ENCODE assay signal across 16 mouse cellular contexts in genomic region chr3:148956887-148957286, GRCm38 (mm10). TPM values are rescaled to one million over a fixed set of nuclear protein-coding genes. Genes with fewer than 3 reads are reported as not detected.
DNase-seq lines count a peak whose midpoint lies in the region; ATAC-seq and TF ChIP-seq lines count a peak whose summit lies in the region.
"Had no signal": no experiment of that assay in that cellular context is flagged by ENCODE, and none has a peak within 500 bp of the region (broad histone marks: within the 10 kb centered on the region; RNA-seq: fewer than 3 reads in every experiment).

No protein-coding gene starts in this region.

- H3K4me2 ChIP-seq in embryonic facial prominence, embryonic 12.5 days (replicated peaks) = no peak overlapping the region
- H3K4me2 ChIP-seq in hindbrain, embryonic 16.5 days (ENCODE audit: low read length) = no peak overlapping the region
- H3K4me2 ChIP-seq in hindbrain, embryonic 11.5 days (replicated peaks; ENCODE audit: low read depth, low read length) = no peak overlapping the region
- H3K4me2 ChIP-seq in lung, postnatal 0 days (replicated peaks; ENCODE audit: low read depth, low read length) = peak overlapping the region; percentile 38; the same call in 1 of the 2 replicates
- no peak overlapping the region for H3K4me2 ChIP-seq in embryonic facial prominence, embryonic 15.5 days (replicated peaks)
- no peak overlapping the region for H3K4me2 ChIP-seq in kidney, embryonic 15.5 days
- H3K4me2 ChIP-seq: midbrain, embryonic 12.5 days had no signal

- no peak for DNase-seq in embryonic facial prominence, embryonic 10.5 days (ENCODE audit: low spot score)
- no peak for DNase-seq in hindbrain, embryonic 11.5 days (ENCODE audit: low spot score)
- no peak for DNase-seq in lung, postnatal 0 days (ENCODE audit: low spot score)
- DNase-seq in lung, adult 18-20 months = no peak
- DNase-seq: adrenal gland, postnatal 36 days; cerebellum, postnatal 25 days; gastrocnemius, postnatal 36 days; kidney, adult 18-20 months; kidney, postnatal 4 days; right cerebral cortex, postnatal 14 days had no signal

- no peak for TF ChIP-seq CTCF in lung, postnatal 0 days (IDR thresholded peaks at IDR 0.05)

- H3K4me3 ChIP-seq in embryonic facial prominence, embryonic 12.5 days = no peak overlapping the region
- H3K4me3 ChIP-seq in embryonic facial prominence, embryonic 10.5 days = no peak overlapping the region
- no peak overlapping the region for H3K4me3 ChIP-seq in hindbrain, embryonic 16.5 days (ENCODE audit: low read length)
- no peak overlapping the region for H3K4me3 ChIP-seq in hindbrain, embryonic 11.5 days (ENCODE audit: low read depth, low read length)
- H3K4me3 ChIP-seq in lung, postnatal 0 days (ENCODE audit: low read depth, low read length) = no peak overlapping the region
- no peak overlapping the region for H3K4me3 ChIP-seq in embryonic facial prominence, embryonic 15.5 days (replicated peaks)
- H3K4me3 ChIP-seq in kidney, embryonic 15.5 days (replicated peaks) = no peak overlapping the region
- H3K4me3 ChIP-seq: midbrain, embryonic 12.5 days had no signal

- H3K27ac ChIP-seq in embryonic facial prominence, embryonic 12.5 days = 0 out of 2 replicates have a peak overlapping the region, but pooled peaks have one; percentile 13
- H3K27ac ChIP-seq in embryonic facial prominence, embryonic 10.5 days (replicated peaks) = no peak overlapping the region
- H3K27ac ChIP-seq in hindbrain, embryonic 16.5 days (ENCODE audit: low read depth, low read length) = no peak overlapping the region
- no peak overlapping the region for H3K27ac ChIP-seq in hindbrain, embryonic 11.5 days (ENCODE audit: low read depth, low read length)
- H3K27ac ChIP-seq in lung, postnatal 0 days (ENCODE audit: low read length) = no peak overlapping the region
- peak overlapping the region; percentile 18; the same call in 1 of the 2 replicates for H3K27ac ChIP-seq in embryonic facial prominence, embryonic 15.5 days (replicated peaks)
- no peak overlapping the region for H3K27ac ChIP-seq in kidney, embryonic 15.5 days
- H3K27ac ChIP-seq: midbrain, embryonic 12.5 days had no signal

- no peaks in the 10 kb centered on the region for H3K27me3 ChIP-seq in embryonic facial prominence, embryonic 12.5 days
- H3K27me3 ChIP-seq in embryonic facial prominence, embryonic 10.5 days (replicated peaks; ENCODE audit: low read depth, poor library complexity, severe bottlenecking) = no peaks in the 10 kb centered on the region
- no peaks in the 10 kb centered on the region for H3K27me3 ChIP-seq in hindbrain, embryonic 16.5 days (replicated peaks; ENCODE audit: control insufficient read depth, insufficient read depth, low read length)
- no peaks in the 10 kb centered on the region for H3K27me3 ChIP-seq in hindbrain, embryonic 11.5 days (ENCODE audit: control insufficient read depth, insufficient read depth, low read length)
- no peaks in the 10 kb centered on the region for H3K27me3 ChIP-seq in lung, postnatal 0 days (replicated peaks; ENCODE audit: insufficient read depth, low read length)
- H3K27me3 ChIP-seq in embryonic facial prominence, embryonic 15.5 days = no peaks in the 10 kb centered on the region
- H3K27me3 ChIP-seq in kidney, embryonic 15.5 days = no peaks in the 10 kb centered on the region
- H3K27me3 ChIP-seq: midbrain, embryonic 12.5 days had no signal

- no peak for TF ChIP-seq EP300 in lung, postnatal 0 days (IDR thresholded peaks at IDR 0.05)

- H3K9ac ChIP-seq in embryonic facial prominence, embryonic 12.5 days = no peak overlapping the region
- no peak overlapping the region for H3K9ac ChIP-seq in hindbrain, embryonic 16.5 days (ENCODE audit: low read depth, low read length)
- H3K9ac ChIP-seq in hindbrain, embryonic 11.5 days (ENCODE audit: low read depth, low read length) = no peak overlapping the region
- 0 out of 2 replicates have a peak overlapping the region, but pooled peaks have one; percentile 5 for H3K9ac ChIP-seq in lung, postnatal 0 days (replicated peaks; ENCODE audit: low read depth)
- H3K9ac ChIP-seq in embryonic facial prominence, embryonic 15.5 days = no peak overlapping the region
- no peak overlapping the region for H3K9ac ChIP-seq in kidney, embryonic 15.5 days
- H3K9ac ChIP-seq: midbrain, embryonic 12.5 days had no signal

- peaks cover 43% of the 10 kb centered on the region for H3K4me1 ChIP-seq in embryonic facial prominence, embryonic 12.5 days
- H3K4me1 ChIP-seq in embryonic facial prominence, embryonic 10.5 days = peaks cover 45% of the 10 kb centered on the region
- H3K4me1 ChIP-seq in hindbrain, embryonic 16.5 days (ENCODE audit: control insufficient read depth, insufficient read depth, low read depth, low read length) = peaks cover 22% of the 10 kb centered on the region
- no peaks in the 10 kb centered on the region for H3K4me1 ChIP-seq in hindbrain, embryonic 11.5 days (replicated peaks; ENCODE audit: control insufficient read depth, insufficient read depth, low read length)
- peaks cover 25% of the 10 kb centered on the region for H3K4me1 ChIP-seq in lung, postnatal 0 days (ENCODE audit: insufficient read depth, low read depth, low read length)
- peaks cover 46% of the 10 kb centered on the region for H3K4me1 ChIP-seq in embryonic facial prominence, embryonic 15.5 days
- peaks cover 36% of the 10 kb centered on the region for H3K4me1 ChIP-seq in kidney, embryonic 15.5 days

- peaks cover 11% of the 10 kb centered on the region for H3K36me3 ChIP-seq in embryonic facial prominence, embryonic 12.5 days
- H3K36me3 ChIP-seq in embryonic facial prominence, embryonic 10.5 days (replicated peaks) = peaks cover 30% of the 10 kb centered on the region
- H3K36me3 ChIP-seq in hindbrain, embryonic 16.5 days (ENCODE audit: control insufficient read depth, insufficient read depth, low read length) = no peaks in the 10 kb centered on the region
- no peaks in the 10 kb centered on the region for H3K36me3 ChIP-seq in hindbrain, embryonic 11.5 days (ENCODE audit: control insufficient read depth, insufficient read depth, low read length)
- no peaks in the 10 kb centered on the region; the same call in 1 of the 2 replicates for H3K36me3 ChIP-seq in lung, postnatal 0 days (ENCODE audit: insufficient read depth, low read length)
- 0 out of 2 replicates have a peak, but pooled peaks cover 5% of the 10 kb centered on the region for H3K36me3 ChIP-seq in embryonic facial prominence, embryonic 15.5 days
- peaks cover 18% of the 10 kb centered on the region for H3K36me3 ChIP-seq in kidney, embryonic 15.5 days

- WGBS in embryonic facial prominence, embryonic 12.5 days = 65% methylated on average over 7 of the region's 7 CpGs
- 68% methylated on average over 7 of the region's 7 CpGs for WGBS in embryonic facial prominence, embryonic 10.5 days
- WGBS in hindbrain, embryonic 16.5 days = 67% methylated on average over 7 of the region's 7 CpGs
- WGBS in hindbrain, embryonic 11.5 days = 85% methylated on average over 7 of the region's 7 CpGs
- 42% methylated on average over 7 of the region's 7 CpGs for WGBS in lung, postnatal 0 days
- WGBS in embryonic facial prominence, embryonic 15.5 days = 39% methylated on average over 7 of the region's 7 CpGs
- WGBS in kidney, embryonic 15.5 days = 77% methylated on average over 7 of the region's 7 CpGs

- ATAC-seq in embryonic facial prominence, embryonic 12.5 days (ENCODE audit: insufficient number of reproducible peaks, insufficient read depth, low FRiP score, low TSS enrichment) = no peak
- peak; percentile 66; the same call in 1 of the 2 replicates for ATAC-seq in hindbrain, embryonic 16.5 days
- ATAC-seq in hindbrain, embryonic 11.5 days (ENCODE audit: low FRiP score) = no peak
- ATAC-seq in lung, postnatal 0 days = no peak
- no peak for ATAC-seq in embryonic facial prominence, embryonic 15.5 days (ENCODE audit: insufficient number of reproducible peaks, low FRiP score, low TSS enrichment, low read depth)
- no peak for ATAC-seq in kidney, embryonic 15.5 days (replicated peaks; ENCODE audit: low FRiP score)
- ATAC-seq: activated CD4-positive, CD25-positive, alpha-beta regulatory T cell, adult 4 months had no signal

- H3K9me3 ChIP-seq in embryonic facial prominence, embryonic 12.5 days = no peaks in the 10 kb centered on the region
- H3K9me3 ChIP-seq in embryonic facial prominence, embryonic 10.5 days = no peaks in the 10 kb centered on the region
- no peaks in the 10 kb centered on the region for H3K9me3 ChIP-seq in hindbrain, embryonic 16.5 days (ENCODE audit: control insufficient read depth, low read length)
- no peaks in the 10 kb centered on the region for H3K9me3 ChIP-seq in hindbrain, embryonic 11.5 days (ENCODE audit: control insufficient read depth, low read length)
- H3K9me3 ChIP-seq in lung, postnatal 0 days (ENCODE audit: low read length) = no peaks in the 10 kb centered on the region
- no peaks in the 10 kb centered on the region for H3K9me3 ChIP-seq in embryonic facial prominence, embryonic 15.5 days (replicated peaks)
- no peaks in the 10 kb centered on the region for H3K9me3 ChIP-seq in kidney, embryonic 15.5 days (replicated peaks)
- H3K9me3 ChIP-seq: midbrain, embryonic 12.5 days had no signal

RNA-seq across cellular contexts. Expression of gene Adgrl2, which starts 33.5 kb away (rescaled TPM):
- 134 and 141 TPM in 2 replicates for polyA plus RNA-seq in embryonic facial prominence, embryonic 12.5 days (2016; fragmentation: Nextera tagmentation; extraction: Ambion mirVana)
- 74.0 and 77.6 TPM in 2 replicates for polyA plus RNA-seq in embryonic facial prominence, embryonic 10.5 days (2016; fragmentation: Nextera tagmentation; extraction: Ambion mirVana)
- 114 and 121 TPM in 2 replicates for polyA plus RNA-seq in hindbrain, embryonic 16.5 days (2015; fragmentation: Nextera tagmentation; extraction: Ambion mirVana)
- 77.5 and 80.7 TPM in 2 replicates for polyA plus RNA-seq in hindbrain, embryonic 11.5 days (2014; fragmentation: Nextera tagmentation; extraction: Ambion mirVana)
- polyA plus RNA-seq in lung, postnatal 0 days (2015; fragmentation: Nextera tagmentation; extraction: Ambion mirVana) = 46.3 and 56.4 TPM in 2 replicates
- polyA plus RNA-seq in embryonic facial prominence, embryonic 15.5 days (2015; fragmentation: Nextera tagmentation; extraction: Ambion mirVana) = 83.6 and 86.7 TPM in 2 replicates
- polyA plus RNA-seq in kidney, embryonic 15.5 days (2015; fragmentation: Nextera tagmentation; extraction: Ambion mirVana) = 62.1 and 64.6 TPM in 2 replicates

Comparison
In these comparisons a context has a peak if more than half of its experiments do, and no peak if none do; other contexts are left out.
1. H3K27ac ChIP-seq: peak in embryonic facial prominence, embryonic 12.5 days (single experiment) and embryonic facial prominence, embryonic 15.5 days (single experiment); none in embryonic facial prominence, embryonic 10.5 days (single experiment), hindbrain, embryonic 16.5 days (single experiment), hindbrain, embryonic 11.5 days (single experiment), lung, postnatal 0 days (single experiment) and kidney, embryonic 15.5 days (single experiment).